Mouse (Mus musculus): ENCODE measurements around the gene Fitm2.

Gene Fitm2

DNA sequence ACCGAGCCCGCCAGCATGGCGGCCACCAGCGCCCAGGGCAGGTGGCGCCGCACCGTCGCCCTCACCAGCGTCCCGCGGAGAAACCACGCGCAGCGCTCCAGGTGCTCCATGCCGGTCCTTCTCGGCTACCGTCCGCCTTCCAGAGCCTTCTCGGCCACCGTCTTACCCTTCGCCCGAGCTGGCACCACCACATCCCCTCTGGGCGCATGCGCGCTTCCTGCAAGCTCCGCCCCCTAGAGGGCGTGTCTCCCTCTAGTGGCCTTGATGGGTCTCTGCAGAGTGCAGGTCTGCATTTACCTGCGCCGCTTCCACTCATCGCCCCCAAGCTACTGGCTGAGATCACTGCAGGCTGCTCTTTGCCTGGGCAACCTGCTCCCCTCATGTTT lies at the start of gene Fitm2:
Gene Fitm2 (minus strand): TSS at position 164 of the 386 bp plus-strand sequence.
- in situ Hi-C loops (cut with MboI, MseI), result loop anchor here (10.0 kb wide), 1 partner anchor 122 kb away; no protein-coding TSS in a partner anchor

DNA sequence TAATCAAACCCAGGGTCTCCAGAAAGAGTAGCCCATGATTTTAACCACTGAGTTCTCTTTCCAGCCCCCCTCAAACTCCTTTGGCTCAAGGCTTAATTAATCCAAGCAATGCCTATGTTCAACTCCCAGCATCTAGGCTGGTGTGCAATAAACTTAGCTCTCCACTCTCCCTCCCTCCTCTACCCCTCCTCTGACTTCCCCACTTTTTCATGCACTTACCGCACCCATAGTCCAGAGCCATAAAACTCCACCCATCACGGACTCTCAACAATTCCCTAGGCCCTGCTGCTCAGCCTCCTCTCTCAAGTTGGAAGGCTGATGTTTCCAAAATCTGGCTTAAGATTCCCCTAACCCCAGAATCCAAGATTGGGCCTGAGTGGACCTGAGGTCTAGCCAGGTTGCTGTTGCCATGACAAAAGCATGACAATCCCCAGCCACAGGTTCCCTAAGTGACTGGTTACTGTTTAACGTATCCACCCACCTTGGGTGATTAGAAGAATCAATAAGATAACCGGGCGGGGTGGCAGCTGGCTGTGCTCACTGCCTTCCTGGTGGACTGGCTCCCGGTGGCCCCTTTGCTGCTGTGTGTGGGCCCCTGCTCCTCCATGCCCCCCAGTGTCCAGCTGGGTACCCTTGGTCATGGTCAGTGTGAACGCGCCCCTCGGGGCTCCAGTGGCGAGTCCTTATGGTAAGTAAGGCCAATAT lies 34.0 kb upstream of the Fitm2 start, which contains the start of gene Hnf4a:
Gene Hnf4a (plus strand): TSS at position 509 of the 705 bp plus-strand sequence.
- in situ Hi-C loops (cut with MboI, MseI), result no loop called here

DNA sequence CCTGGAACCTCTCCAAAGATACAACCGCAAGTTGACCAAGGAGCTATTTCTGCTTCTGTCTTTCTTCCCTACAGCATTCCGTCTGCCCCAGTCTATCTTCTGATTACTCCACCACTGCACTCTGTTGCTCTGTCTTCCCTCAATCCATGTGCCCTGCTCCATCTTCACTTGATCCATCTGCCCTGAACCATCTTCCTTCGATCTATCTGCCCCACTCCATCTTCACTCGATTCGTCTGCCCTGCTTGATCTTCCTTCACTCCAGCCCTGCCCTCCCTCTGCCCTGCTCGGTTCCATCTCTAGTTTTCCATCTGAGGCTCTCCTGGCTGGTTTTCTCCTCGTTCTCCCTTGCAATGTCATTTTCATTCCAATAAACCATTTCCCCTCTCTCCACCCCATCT lies 30.8 kb upstream of the Fitm2 start:
- in situ Hi-C loops (cut with MboI, MseI), result loop anchor here (5.0 kb wide), 1 partner anchor 49 kb away; no protein-coding TSS in a partner anchor

DNA sequence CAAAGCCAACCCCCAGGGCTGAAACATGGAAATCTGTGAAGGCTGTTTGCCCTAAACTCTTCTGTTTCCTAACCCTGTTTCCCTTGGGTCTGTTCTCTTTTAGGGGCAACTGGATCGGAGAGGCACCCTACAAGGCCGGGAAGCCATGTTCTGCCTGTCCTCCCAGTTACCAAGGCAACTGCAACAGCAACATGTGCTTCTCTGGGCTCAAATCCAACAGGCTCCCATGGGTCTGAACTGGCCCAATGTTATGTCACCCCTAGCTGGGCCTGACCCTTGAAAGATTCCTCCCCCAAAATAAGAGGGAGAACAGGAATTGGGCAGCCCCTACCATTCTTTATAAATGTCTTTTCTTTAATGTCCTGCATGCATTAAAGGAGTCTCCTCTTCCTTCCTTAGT lies 29.8 kb upstream of the Fitm2 start:
- in situ Hi-C loops (cut with MboI, MseI), result loop anchor here (5.0 kb wide), 1 partner anchor 50 kb away; no protein-coding TSS in a partner anchor

DNA sequence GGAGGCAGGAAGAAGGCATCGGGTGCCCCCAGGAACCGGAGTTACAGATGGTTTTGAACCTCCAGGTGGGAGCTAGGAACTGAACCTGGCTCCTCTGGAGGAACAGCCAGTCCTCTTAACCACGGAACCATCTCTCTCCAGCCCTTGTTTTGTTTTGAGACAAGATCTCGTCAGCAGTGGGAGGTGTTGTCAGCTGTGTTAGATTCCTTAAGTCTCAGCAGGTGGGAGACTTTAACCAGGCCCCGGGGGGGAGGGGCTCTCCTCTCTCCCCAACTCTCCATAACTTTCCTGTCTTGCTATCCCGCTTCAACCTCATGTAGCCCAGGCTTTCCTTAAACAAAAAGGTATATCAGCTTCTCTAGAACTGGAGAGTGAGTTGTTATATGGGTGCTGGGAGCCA lies 22.0 kb upstream of the Fitm2 start:
- in situ Hi-C loops (cut with MboI, MseI), result no loop called here

DNA sequence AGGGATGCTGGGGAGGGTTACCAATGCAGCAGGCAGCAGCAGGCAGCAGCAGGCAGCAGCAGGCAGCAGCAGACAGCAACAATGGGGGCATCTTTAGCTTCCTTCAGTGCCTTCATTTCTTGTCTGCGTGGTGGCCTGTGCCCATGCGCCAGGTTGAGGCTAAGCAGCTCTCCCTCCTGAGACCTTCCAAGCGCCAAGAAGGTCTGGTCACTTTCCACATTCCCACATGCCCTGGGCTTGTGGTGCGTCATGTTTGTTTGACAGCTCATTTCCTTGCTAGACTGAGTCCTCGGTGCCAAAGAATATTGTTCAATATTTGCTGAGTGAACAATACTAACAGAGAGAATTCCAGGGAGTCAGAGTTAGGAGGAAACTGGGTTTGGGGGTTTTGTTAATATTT lies 21.5 kb upstream of the Fitm2 start:
- in situ Hi-C loops (cut with MboI, MseI), result no loop called here

DNA sequence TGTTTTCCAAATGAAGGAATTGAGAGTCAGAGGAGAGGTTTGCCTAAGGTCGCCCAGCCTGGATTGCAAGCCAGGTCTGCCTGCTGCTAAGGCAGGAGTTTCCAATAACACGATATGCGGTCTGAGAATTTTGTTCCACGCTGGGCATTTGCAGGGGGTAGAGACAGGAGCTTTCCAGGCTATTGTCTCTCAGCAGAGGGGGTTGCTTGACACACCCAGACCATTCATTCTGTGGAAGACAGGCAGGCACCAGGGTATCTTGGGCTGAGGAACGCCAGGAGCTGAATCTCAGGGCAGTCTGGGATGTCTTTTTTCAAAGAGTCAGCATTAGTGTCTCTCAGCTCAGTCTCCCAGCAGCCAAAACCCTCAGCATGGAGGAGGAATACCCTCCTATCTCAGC lies 20.6 kb upstream of the Fitm2 start:
- in situ Hi-C loops (cut with MboI, MseI), result no loop called here

DNA sequence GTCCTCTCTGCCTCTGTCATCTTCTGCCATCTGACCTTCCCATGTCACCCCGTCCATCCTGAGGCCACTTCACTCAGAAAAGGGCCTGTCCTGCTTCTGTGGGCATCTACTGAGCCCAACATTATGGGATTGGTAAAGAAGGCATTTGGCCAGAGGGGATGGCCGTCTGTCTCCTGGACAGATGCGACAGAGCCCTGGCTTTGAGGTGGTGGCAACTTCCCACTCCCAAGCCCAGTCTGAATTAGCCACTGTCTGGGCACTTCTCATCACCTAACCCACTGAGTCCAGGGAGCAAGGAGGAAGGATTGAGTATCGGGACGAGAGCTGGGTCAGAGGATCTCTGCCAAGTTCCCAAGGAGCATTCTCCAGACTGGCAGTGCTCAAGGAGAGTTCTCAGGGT lies 19.6 kb upstream of the Fitm2 start, which contains the start of gene R3hdml:
Gene R3hdml (plus strand): TSS at position 301 of the 400 bp plus-strand sequence.
- in situ Hi-C loops (cut with MboI, MseI), result no loop called here

DNA sequence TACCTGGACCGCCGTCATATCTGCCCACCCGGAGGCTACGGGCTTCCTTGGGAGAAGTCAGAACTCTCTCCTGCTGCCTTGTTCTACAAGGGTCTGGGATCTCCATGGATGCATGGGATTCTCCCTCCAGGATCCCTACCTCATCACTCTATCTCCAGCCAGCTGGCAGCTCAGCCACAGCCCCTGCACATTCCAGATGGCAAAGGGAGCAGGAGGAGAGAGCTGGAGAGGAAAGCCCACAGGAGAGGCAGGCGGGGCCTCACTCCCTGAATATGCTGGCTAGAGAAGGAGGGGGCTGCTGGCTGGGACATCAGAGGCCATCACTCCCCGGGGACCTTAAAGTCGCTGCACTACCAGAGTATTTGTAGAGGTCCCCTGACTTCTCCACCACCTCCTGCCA lies 18.9 kb upstream of the Fitm2 start:
- in situ Hi-C loops (cut with MboI, MseI), result no loop called here

DNA sequence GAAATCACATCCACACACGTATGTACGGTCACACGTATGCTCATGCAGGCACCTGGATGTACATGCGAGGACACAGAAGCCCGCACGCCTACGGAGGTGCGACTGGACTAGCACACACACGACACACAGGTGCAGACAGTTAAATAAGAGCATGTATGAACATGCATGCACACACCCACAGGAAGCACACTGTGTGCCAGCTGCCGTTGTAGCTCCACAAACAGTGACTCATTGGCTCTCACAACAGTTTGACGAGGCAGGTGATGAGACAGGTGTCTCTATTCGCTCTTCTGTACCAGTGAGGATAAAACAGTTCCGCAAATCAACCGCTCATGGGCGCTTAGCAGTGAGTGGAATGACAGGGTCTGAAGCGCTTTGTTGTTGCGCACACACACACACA lies 18.2 kb upstream of the Fitm2 start:
- in situ Hi-C loops (cut with MboI, MseI), result no loop called here

DNA sequence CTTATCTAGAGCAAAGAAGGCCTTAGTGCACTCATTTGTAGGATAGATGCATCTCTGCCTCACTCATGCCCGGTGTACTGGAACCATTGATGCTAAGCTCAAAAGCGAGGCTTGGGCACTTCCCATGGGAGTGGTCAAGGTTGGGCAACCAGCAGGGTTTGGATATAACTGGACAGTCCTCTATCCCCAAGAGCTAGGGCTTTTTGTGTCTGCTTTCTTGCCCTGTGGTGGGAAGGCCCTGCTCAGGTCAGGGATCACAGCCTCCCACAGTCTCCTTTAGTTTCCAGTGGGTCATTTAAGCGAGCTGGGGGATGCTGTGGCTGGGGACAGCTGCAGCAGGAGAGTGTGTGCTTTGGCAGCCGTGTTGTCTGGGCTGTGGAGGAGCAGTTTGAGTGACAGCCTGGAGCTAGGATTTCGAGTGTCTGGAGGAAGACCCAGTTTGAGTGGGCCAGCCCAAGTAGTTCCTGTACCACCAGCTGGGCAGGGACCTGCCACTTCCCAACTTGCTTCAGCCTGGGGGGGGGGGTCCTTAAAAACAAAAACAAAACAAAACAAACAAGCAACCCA lies 17.4 kb upstream of the Fitm2 start:
- in situ Hi-C loops (cut with MboI, MseI), result no loop called here

DNA sequence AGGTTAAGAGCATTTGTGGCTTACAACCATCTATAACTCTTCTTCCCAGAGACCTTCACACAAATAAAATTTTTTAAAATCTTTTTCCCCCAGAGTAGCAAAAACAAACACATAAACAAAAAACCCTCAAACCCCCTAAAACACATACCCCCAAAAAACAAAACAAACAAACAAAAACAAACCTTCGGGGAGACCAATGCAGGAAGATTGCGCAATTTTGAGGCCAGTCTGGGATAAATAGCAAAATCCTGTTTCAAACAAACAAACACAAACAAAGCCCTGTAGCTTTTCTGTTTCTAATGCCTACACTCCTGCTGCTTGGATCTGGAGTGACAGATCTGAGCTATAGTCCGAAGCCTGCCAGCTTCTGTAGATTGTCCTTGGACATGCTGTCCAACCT lies 14.9 kb upstream of the Fitm2 start:
- in situ Hi-C loops (cut with MboI, MseI), result no loop called here

DNA sequence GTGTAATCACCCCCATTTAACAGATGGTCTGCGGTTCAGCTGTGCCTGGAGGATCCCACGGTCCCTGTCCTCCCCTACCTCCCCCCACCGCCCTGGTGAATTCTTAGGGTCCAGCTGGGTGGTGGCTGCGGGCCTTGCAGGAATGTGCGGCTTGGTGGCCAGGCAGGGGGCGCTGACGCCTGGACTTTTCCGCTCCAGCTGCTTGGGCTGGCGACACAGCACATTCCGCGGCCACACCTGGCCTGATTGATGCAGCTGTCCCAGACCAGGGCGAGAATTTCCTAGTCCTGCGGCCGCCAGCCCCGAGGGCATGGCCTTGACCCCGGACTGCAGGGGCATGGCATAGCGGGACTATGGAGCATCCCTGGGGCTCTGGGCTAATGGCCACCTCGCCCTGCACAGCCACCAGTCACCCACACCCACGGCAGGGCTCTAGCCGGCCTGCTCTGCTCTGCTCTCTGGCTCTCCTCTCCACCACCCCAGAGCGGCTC lies 9.2 kb upstream of the Fitm2 start:
- in situ Hi-C loops (cut with MboI, MseI), result no loop called here

DNA sequence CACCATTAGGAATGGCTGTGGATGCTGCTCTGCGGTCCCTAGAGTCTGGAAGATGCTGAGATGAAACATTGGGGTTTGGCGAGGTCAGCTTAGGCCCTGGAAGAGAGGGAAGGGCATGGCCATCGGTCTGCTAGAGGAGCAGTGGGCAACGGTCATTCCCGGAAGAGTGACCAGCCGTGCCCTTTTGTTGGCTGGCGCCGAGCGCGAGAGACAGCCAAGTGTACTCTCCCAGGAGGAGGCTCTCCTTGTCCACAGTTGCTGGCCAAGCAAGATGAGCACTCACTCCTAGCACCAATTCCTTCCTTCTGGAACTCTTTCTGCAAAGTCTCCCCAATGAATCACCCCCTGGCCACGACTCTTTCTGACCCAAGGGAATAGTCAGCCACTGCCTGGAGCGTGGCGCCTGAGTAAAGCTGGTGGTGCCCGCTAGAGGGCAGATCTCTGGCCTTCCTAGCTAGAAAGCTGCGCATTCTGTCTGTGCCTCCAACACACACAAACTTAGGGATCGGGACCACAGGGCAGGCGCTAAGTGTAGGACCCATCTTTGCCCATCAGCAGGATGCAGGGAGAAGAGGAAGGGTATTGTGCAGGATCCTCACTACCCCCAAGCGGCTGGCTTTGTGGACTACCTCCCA lies 7.9 kb upstream of the Fitm2 start:
- in situ Hi-C loops (cut with MboI, MseI), result no loop called here

DNA sequence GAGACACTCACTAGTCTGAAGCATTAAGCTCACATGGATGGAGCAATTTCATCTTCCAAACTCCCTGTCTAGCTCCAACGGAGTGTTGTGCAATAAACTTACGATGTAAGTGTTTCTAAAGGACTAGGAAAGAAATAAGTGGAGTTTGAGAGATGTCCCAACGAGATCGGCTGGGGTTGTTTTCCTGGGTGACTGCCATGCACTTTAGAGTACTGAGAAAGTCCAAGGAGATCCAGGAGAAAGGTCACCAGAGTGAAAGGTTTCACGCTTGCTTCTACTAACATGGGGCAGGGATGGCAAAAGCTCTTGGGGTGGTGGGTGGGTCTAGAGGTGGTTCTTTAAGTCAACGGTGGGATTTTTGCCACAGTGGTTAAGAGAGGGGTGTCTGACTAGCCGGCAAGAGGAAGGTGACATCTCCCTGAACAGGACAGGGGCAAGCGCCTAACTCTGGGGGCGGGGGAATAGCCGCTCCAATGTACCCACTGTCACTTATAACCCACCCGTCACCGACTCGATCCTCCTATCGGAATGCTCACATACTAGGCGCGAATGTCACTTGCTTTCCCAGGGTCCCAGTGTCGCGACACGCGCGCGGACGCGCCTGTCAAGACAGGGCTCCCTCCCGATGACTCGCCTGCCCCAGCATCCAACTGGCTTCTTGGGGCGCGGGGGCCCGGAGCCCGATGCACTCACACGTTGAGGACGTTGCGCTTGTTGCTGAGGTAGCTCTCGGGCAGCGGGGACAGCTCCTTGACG lies 541 bp downstream of the Fitm2 start:
- in situ Hi-C loops (cut with MboI, MseI), result loop anchor here (10.0 kb wide), 1 partner anchor 123 kb away; no protein-coding TSS in a partner anchor

DNA sequence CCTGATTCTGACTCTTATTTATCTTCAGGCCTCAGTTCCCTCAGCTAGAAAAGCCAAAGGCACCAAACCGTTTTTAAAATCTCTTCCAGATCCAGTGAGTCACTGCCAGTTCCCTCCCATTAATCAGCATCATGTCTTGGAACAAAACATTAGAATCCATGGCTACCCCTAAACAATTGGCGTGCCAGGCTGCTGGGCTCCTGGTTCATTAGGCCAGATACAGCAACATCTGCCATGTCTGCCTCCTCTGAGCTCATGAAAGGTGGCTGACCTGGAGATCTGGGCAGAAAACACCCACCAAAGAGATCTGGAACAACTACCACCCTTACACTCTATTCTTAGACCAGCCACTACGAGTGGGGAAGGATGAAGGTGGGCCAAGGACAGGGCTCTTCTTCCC lies 1.3 kb downstream of the Fitm2 start:
- in situ Hi-C loops (cut with MboI, MseI), result loop anchor here (10.0 kb wide), 1 partner anchor 124 kb away; no protein-coding TSS in a partner anchor

DNA sequence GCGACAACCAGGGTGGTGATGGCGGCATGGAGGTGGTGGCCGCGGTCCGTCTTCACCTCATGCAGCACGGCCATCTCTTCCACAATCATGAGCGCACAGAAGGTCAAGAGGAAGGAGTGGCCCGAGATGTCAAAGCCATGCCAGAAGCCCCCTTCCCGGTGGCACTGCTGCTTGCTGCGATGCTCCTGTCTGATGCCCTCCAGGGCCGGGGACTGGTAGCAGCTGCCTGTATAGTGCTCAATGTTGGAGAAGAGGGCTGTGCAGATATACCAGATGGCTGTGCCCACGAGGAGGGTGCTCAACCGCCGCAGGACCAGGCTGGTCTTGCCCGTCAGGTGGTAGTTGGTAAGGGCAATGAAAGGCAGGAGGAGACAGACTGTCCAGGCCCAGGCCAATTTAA lies 2.7 kb downstream of the Fitm2 start:
- in situ Hi-C loops (cut with MboI, MseI), result loop anchor here (10.0 kb wide), 1 partner anchor 125 kb away; no protein-coding TSS in a partner anchor

DNA sequence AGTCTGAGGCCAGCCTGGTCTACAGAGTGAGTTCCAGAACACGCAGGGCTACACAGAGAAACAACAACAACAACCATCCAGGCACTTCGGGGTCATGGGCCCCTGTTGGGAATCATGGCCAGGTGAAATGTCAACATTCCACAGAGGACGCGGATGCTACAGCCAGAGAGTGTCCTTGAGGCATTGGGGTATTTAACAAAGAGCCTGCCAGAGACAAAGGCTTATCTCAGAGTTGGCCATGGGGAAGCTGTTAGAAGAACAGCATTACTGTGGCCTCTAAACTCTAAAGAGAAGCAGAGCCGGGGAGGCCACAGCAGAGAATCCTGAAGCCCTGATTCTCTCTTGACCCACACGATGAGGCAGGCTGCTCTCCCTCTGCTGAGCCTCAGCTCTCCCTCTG lies 3.6 kb downstream of the Fitm2 start:
- in situ Hi-C loops (cut with MboI, MseI), result no loop called here

DNA sequence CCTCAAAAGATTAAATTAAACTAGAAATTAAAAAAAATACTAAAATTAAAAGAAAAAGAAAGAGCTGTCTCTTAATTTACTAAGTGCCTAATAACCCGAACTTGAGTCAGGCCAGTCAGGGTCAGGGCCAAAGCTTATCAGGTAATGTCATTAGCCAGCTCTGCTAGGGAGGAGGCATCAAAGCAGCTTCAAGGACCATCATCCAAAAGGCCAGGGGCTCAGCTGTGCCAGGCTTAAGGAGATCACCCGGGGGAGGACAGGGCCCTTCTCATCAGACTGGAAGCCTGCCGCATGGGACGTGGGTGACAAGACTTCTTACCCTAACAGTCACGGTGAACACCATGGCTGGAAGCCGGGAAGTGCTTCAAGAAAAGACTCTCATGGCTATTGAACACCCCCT lies 4.8 kb downstream of the Fitm2 start:
- in situ Hi-C loops (cut with MboI, MseI), result no loop called here

DNA sequence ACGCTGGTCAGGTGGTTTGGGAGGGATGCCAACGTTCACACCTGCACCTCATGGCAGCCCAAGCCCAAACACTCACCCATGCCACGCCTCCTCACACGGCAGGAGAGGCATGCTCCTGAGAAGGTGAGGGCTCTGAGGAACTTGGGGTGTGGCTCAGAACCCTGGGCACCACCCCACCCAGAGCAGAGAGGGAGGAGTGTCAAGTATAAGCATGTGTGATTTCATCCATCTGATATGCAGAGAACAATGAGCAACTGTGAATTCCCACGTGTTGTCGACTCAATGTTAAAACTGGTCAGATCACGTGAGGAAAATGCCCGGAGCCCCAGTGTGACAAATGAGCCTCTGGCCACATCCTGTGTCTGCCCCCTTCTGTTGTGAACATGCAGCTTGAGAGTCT lies 5.7 kb downstream of the Fitm2 start:
- in situ Hi-C loops (cut with MboI, MseI), result no loop called here

DNA sequence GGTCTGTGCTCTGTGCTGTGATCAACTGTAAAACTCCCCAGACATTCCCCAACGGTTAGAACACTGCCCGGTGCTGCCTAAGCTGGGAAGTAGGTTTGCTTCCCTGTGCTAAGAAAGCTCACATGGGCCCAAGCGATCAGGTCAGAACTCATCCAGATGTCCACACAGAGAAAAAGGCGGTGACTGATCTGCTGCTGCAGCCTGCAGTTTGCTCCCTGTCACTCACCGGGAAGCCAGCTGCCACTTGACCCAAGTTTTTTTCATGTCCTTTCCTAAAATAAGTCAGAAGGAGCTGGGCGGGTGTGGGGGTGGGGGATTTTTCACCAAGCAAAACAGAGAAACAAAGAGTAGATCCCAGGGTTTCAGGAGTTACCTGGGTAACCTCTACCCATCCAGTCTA lies 7.9 kb downstream of the Fitm2 start:
- in situ Hi-C loops (cut with MboI, MseI), result no loop called here

DNA sequence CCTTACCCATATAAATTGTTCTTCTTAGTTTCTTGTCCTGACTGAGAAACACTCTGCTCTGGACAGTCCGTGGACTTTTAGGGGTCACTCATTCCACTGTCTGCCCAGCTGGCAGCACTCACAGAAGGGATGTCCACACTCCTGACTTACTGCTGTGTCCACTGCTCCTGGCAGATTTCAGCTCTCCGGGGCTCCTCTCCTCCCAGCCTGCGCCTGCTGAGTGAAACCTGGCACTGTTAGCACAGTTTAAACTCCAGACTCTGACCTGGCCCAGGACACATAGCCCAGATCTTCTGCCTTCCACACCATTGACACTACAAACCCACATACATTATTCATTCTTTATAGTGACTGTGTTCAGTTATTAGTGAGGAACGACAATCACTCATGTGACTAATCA lies 8.4 kb downstream of the Fitm2 start:
- in situ Hi-C loops (cut with MboI, MseI), result no loop called here
